Mouse (Mus musculus) stomach, embryonic 14.5 days (tissue): ENCODE results near the gene Fyn. TPM values are rescaled to one million over a fixed set of nuclear protein-coding genes. Genes with fewer than 3 reads are reported as not detected.

ENCODE experiments used
- ATAC-seq: fragments of 200-750 bp; cut with Nextera tagmentation; 2 replicates; pipeline ENCODE4 v1.8.0; 2017; ENCODE audit warnings: low read depth, moderate TSS enrichment; ENCODE audit not compliant: insufficient number of reproducible peaks, insufficient read depth, low FRiP score
- H3K27ac ChIP-seq: fragments of 300-500 bp; sonication (generic); 2 replicates; pipeline ENCODE4 v1.5.1; 2014; ENCODE audit warnings: mild to moderate bottlenecking, low read length, moderate library complexity, mixed read lengths
- H3K27me3 ChIP-seq: fragments of 300-500 bp; sonication (generic); 2 replicates; pipeline ENCODE4 v1.6.1; 2014; ENCODE audit warnings: low read length, control low read depth, mixed read lengths; ENCODE audit not compliant: control insufficient read depth, insufficient read depth
- H3K36me3 ChIP-seq: fragments of 300-500 bp; sonication (generic); 2 replicates; pipeline ENCODE4 v1.6.1; 2014; ENCODE audit warnings: mild to moderate bottlenecking, control low read depth, low read length, moderate library complexity, mixed read lengths; ENCODE audit not compliant: control insufficient read depth, insufficient read depth
- H3K4me1 ChIP-seq: fragments of 300-500 bp; sonication (generic); 2 replicates; pipeline ENCODE4 v1.6.1; 2014; ENCODE audit warnings: low read length, control low read depth, mixed read lengths; ENCODE audit not compliant: control insufficient read depth, insufficient read depth
- H3K4me2 ChIP-seq: fragments of 300-500 bp; sonication (generic); replicated peaks from 2 replicates; pipeline ENCODE4 v1.6.1; 2014; ENCODE audit warnings: low read depth, low read length, control low read depth
- H3K4me3 ChIP-seq: fragments of 300-500 bp; sonication (generic); 2 replicates; pipeline ENCODE4 v1.5.1; 2014; ENCODE audit warnings: low read depth, low read length, control low read depth
- H3K9ac ChIP-seq: fragments of 300-500 bp; sonication (generic); replicated peaks from 2 replicates; pipeline ENCODE4 v1.6.1; 2014; ENCODE audit warnings: low read depth, mild to moderate bottlenecking, control low read depth, low read length, moderate library complexity, mixed read lengths
- H3K9me3 ChIP-seq: fragments of 300-500 bp; sonication (generic); 2 replicates; pipeline ENCODE4 v1.6.1; 2016; ENCODE audit warnings: low read depth, low read length, control low read depth; ENCODE audit not compliant: control insufficient read depth
- WGBS: fragments of 180-500 bp; shearing (Covaris S2); extraction: QIAGEN DNeasy Blood & Tissue Kit; methylation state at CpG from one replicate; pipeline ENCODE4 v1.1.7; 2014; 5-methylcytosine and 5-hydroxymethylcytosine counted together
- polyA plus RNA-seq: library from polyadenylated mRNA; unstranded; fragments of >200 nt; fragmentation: Nextera tagmentation; extraction: Ambion mirVana; gene quantifications from 2 replicates; pipeline ENCODE4 v1.2.1, GENCODE M21; 2014

Fyn gene
- polyA plus RNA-seq, 1 experiment from 2014 or later = 32.3 TPM

DNA sequence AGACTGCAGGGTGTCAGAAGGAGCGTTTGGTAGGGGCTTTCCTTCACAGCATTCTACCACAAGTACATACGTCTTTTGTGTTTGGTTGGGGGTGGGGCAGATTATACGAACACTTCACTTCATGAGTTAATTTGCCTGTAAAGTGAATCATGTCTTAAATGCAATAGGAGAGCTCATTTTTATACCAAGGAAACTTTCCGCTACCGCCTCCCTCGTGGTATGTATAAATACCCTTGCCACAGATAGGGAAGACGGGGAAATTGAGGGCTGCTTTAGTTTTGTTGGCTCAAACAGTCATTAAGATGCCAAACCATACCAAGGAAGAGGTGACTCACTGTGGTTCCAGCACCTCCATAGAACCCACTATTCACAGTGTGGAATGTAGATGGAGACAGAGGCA, 137.0 kb downstream of the Fyn start:
- ATAC-seq = no peak
- no peaks in the 10 kb centered on the region for H3K9me3 ChIP-seq
- no peak overlapping the region for H3K4me2 ChIP-seq
- H3K27ac ChIP-seq = no peak overlapping the region
- no peak overlapping the region for H3K4me3 ChIP-seq
- peaks cover 26% of the 10 kb centered on the region for H3K4me1 ChIP-seq
- 62% methylated on average over 7 of the region's 7 CpGs for WGBS
- H3K9ac ChIP-seq = no peak overlapping the region
- no peaks in the 10 kb centered on the region for H3K27me3 ChIP-seq
- no peaks in the 10 kb centered on the region for H3K36me3 ChIP-seq

DNA sequence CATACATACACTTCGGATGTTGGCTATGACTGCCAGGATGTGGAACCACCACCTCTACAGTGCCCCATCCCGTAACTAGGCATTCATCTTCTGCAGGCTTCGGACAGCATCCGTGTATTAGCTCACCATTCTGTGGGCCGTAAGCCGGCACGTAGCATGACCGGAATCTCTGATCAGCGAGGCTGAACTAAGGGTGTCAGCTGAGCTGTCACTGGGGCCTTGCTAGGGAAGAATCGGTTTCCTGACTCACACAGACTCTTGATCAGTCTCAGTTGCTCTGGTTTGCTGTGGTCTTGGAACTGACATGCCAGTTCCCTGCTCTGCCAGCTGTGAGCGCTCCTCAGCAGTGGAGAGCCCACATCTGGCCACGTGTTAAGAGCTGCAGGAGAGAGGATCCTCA, 137.7 kb downstream of the Fyn start:
- no peaks in the 10 kb centered on the region for H3K9me3 ChIP-seq
- WGBS = 85% methylated on average over 12 of the region's 12 CpGs
- no peak for ATAC-seq
- H3K4me1 ChIP-seq = peaks cover 30% of the 10 kb centered on the region
- H3K4me3 ChIP-seq = no peak overlapping the region
- no peak overlapping the region for H3K27ac ChIP-seq
- H3K9ac ChIP-seq = no peak overlapping the region
- H3K4me2 ChIP-seq = no peak overlapping the region
- H3K36me3 ChIP-seq = no peaks in the 10 kb centered on the region
- no peaks in the 10 kb centered on the region for H3K27me3 ChIP-seq

DNA sequence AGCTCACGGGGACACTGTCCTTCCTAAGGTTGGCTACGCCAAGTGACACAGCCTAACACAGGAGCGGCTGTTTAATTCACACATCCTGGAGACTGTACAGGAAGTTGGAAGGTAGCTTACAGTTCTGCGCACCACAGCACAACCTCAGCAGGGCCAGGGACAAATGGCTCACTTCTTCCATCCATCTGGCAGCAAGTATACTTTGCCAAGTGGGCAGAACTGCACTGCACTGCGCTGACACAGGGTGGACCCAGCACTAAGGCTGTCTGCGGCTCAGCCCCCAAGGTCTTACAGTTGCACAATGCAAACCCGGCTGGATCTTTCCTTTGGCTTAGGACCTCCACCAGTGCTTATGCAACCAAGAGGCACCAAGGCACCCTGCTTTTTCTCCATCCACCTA, 138.2 kb downstream of the Fyn start:
- Histone ChIP-seq H3K27me3 (no peaks in the 10 kb centered on the region), H3K27ac (no peak overlapping the region), H3K4me3 (no peak overlapping the region), H3K9me3 (no peaks in the 10 kb centered on the region), H3K36me3 (no peaks in the 10 kb centered on the region), H3K4me1 (peaks cover 25% of the 10 kb centered on the region), H3K9ac (no peak overlapping the region), H3K4me2 (no peak overlapping the region)
- no peak for ATAC-seq
- 81% methylated on average over 7 of the region's 7 CpGs for WGBS

DNA sequence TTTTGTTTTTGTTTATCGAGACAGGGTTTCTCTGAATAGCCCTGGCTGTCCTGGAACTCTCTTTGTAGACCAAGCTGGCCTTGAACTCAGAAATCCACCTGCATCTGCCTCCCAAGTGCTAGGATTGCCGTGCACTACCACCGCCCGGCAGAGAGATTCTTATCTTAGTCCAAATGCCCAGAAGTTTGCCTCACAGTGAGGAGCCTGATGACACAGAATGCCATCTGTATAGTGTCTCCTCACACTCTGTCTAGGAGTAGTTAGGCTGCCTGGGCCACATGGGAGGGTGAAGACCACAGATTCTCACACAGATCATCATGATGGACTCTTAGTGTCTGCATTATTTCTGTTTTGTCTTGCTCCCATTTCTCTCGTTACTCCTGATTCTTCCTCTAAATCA, 140.1 kb downstream of the Fyn start:
- no peaks in the 10 kb centered on the region for H3K9me3 ChIP-seq
- H3K4me2 ChIP-seq = no peak overlapping the region
- H3K36me3 ChIP-seq = no peaks in the 10 kb centered on the region
- no peak overlapping the region for H3K27ac ChIP-seq
- H3K4me3 ChIP-seq = no peak overlapping the region
- H3K4me1 ChIP-seq = peaks cover 17% of the 10 kb centered on the region
- ATAC-seq = no peak
- H3K27me3 ChIP-seq = no peaks in the 10 kb centered on the region
- no peak overlapping the region for H3K9ac ChIP-seq
- 89% methylated on average over 5 of the region's 5 CpGs for WGBS

DNA sequence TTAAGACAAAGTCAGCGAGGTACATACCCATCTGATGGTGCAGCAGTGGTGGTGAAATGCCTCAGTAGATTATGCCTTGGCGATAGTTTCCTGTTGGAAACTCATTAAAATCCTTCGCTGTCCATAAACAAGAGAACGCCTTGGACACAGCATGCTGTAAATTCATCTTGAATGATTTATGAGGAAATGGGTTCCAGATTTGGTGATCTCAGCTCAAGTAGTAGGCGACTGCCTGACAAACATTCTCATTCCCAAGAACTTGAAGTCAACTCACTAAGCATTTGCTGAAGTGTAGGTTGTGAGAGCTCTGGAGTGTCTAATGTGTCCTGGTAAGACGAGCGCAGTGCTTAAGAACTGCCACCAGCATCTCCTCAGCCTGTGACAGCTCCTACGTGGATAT, 141.3 kb downstream of the Fyn start:
- Histone ChIP-seq H3K27me3 (no peaks in the 10 kb centered on the region), H3K27ac (no peak overlapping the region), H3K36me3 (no peaks in the 10 kb centered on the region), H3K9me3 (no peaks in the 10 kb centered on the region), H3K4me3 (no peak overlapping the region), H3K9ac (no peak overlapping the region), H3K4me2 (no peak overlapping the region), H3K4me1 (peaks cover 13% of the 10 kb centered on the region)
- no peak for ATAC-seq
- 64% methylated on average over 8 of the region's 8 CpGs for WGBS

DNA sequence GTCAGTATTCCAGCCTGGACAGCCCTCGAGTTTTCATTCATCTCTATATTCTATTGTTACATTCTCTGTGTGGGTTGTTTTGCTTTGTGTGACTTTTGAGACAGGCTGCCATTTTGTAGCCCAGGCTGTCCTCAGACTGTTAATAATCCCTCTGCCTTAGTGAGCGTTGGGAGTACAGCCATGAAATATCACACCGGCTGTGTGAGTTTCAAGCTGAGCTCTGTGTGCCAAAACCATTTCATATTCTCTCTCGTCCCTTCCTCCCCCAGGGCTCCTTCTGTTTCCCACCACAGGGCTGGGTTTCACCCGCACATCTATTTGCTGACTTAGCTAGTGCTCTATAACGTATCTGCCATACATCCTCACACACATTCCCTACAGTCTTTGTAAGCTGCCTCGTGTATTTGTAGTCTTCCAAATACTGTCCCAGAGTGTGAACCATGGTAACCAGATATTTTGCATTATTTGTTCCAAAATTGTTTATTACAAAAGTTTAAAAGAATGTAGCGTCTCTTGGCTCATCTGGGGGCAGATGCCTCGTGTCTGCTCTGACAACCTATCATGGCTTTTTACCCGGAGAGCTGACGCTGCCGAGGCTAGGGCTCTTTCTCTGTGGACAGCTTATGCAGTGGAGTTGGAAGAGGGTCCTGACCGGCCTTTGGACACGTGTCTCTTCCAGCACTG, 144.1 kb downstream of the Fyn start:
- no peak for ATAC-seq
- Histone ChIP-seq H3K27ac (peak overlapping the region; percentile 11; the same call in 1 of the 2 replicates), H3K4me1 (peaks cover 8% of the 10 kb centered on the region; the same call in 1 of the 2 replicates)

DNA sequence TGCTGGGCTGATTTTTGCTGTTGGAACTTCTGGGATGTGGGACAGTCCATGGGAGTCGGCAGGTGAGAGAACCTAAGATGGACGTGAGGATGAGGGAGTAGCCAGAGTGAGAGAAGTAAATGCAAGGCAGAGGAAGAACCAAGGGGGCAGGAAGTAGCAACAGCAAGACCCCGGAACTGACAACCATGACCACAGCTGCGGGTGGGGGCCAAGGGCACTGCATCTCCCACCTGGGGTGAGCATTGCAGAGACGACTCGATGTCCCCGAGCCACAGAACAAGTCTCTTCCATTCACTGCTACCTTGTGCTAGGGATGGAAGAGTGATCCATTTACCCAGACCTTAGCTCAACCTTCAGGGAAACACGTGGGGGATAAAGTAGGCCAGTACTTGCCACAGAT, 146.3 kb downstream of the Fyn start:
- ATAC-seq = no peak
- Histone ChIP-seq H3K4me3 (no peak overlapping the region), H3K4me1 (peaks cover 8% of the 10 kb centered on the region; the same call in 1 of the 2 replicates), H3K9ac (no peak overlapping the region), H3K9me3 (no peaks in the 10 kb centered on the region), H3K4me2 (no peak overlapping the region), H3K27me3 (no peaks in the 10 kb centered on the region), H3K27ac (no peak overlapping the region), H3K36me3 (no peaks in the 10 kb centered on the region; the same call in 1 of the 2 replicates)
- 92% methylated on average over 8 of the region's 8 CpGs for WGBS

More for the DNA sequence above, 144.1 kb downstream of the Fyn start:
- Histone ChIP-seq H3K9me3 (no peaks in the 10 kb centered on the region), H3K4me3 (no peak overlapping the region), H3K9ac (no peak overlapping the region), H3K36me3 (no peaks in the 10 kb centered on the region; the same call in 1 of the 2 replicates), H3K4me2 (no peak overlapping the region), H3K27me3 (no peaks in the 10 kb centered on the region)
- WGBS = 72% methylated on average over 14 of the region's 14 CpGs

DNA sequence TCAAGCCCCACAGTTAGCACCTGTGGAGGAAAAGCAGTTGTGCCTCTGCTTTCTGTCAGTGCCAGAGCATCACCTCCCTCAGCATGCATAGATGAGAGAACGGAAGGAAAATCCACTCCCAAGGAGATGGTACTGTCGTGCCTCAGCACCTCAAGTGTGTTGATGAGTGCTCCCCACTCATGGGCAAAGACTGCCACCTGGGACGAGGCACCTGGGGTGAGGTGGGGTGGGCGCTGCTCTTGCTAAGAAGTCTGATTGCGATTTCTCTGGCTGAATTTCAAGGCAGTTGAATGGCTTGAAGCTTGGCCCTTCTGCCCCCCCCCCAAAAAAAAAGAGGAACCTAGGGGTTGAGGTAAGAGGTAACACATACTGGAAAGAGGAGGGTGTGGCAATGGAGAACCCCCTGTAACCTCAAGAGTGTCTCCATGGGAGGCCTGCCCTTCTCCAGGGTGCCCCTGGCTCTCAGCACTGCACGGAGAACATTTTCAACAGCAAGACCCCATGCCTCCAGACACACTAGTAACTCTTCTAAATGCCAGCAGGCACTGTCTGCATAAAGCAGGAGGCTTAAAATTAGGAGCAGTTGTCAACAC, 148.0 kb downstream of the Fyn start:
- no peak overlapping the region for H3K4me3 ChIP-seq
- H3K27ac ChIP-seq = no peak overlapping the region
- H3K36me3 ChIP-seq = no peaks in the 10 kb centered on the region; the same call in 1 of the 2 replicates
- H3K9ac ChIP-seq = no peak overlapping the region
- WGBS = 84% methylated on average over 6 of the region's 6 CpGs
- H3K9me3 ChIP-seq = no peaks in the 10 kb centered on the region
- no peak for ATAC-seq
- no peaks in the 10 kb centered on the region for H3K27me3 ChIP-seq
- no peak overlapping the region for H3K4me2 ChIP-seq
- peaks cover 5% of the 10 kb centered on the region; the same call in 1 of the 2 replicates for H3K4me1 ChIP-seq
